Mouse (Mus musculus) hindbrain, embryonic 12.5 days (tissue): ENCODE measurements around the gene Cdkn1a. TPM values are rescaled to one million over a fixed set of nuclear protein-coding genes. Genes with fewer than 3 reads are reported as not detected.

Source experiments
- ATAC-seq: fragments of 200-750 bp; cut with Nextera tagmentation; 2 replicates; pipeline ENCODE4 v1.8.0; 2017; ENCODE audit warnings: moderate TSS enrichment; ENCODE audit not compliant: low FRiP score
- H3K27ac ChIP-seq: fragments of 300-500 bp; sonication (generic); 2 replicates; pipeline ENCODE4 v1.5.1; 2016; ENCODE audit warnings: mild to moderate bottlenecking
- H3K27me3 ChIP-seq: fragments of 300-500 bp; sonication (generic); 2 replicates; pipeline ENCODE4 v1.6.1; 2016; ENCODE audit warnings: mild to moderate bottlenecking
- H3K36me3 ChIP-seq: fragments of 300-500 bp; sonication (generic); 2 replicates; pipeline ENCODE4 v1.6.1; 2016; ENCODE audit warnings: mild to moderate bottlenecking
- H3K4me1 ChIP-seq: fragments of 300-500 bp; sonication (generic); 2 replicates; pipeline ENCODE4 v1.6.1; 2016
- H3K4me2 ChIP-seq: fragments of 300-500 bp; sonication (generic); replicated peaks from 2 replicates; pipeline ENCODE4 v1.6.1; 2016; ENCODE audit warnings: mild to moderate bottlenecking
- H3K4me3 ChIP-seq: fragments of 300-500 bp; sonication (generic); 2 replicates; pipeline ENCODE4 v1.5.1; 2016; ENCODE audit warnings: mild to moderate bottlenecking
- H3K9ac ChIP-seq: fragments of 300-500 bp; sonication (generic); 2 replicates; pipeline ENCODE4 v1.6.1; 2016; ENCODE audit warnings: mild to moderate bottlenecking, moderate library complexity
- H3K9me3 ChIP-seq: fragments of 300-500 bp; sonication (generic); replicated peaks from 2 replicates; pipeline ENCODE4 v1.6.1; 2016; ENCODE audit warnings: mild to moderate bottlenecking
- WGBS: fragments of 180-500 bp; shearing (Covaris S2); methylation state at CpG from one replicate; pipeline ENCODE4 v1.1.7; 2016; 5-methylcytosine and 5-hydroxymethylcytosine counted together
- polyA plus RNA-seq: library from polyadenylated mRNA; unstranded; fragments of >200 nt; fragmentation: Nextera tagmentation; extraction: Ambion mirVana; gene quantifications from 2 replicates; pipeline ENCODE4 v1.2.1, GENCODE M21; 2016

Gene Cdkn1a
- polyA plus RNA-seq, 1 experiment from 2014 or later: 39.0 TPM

DNA sequence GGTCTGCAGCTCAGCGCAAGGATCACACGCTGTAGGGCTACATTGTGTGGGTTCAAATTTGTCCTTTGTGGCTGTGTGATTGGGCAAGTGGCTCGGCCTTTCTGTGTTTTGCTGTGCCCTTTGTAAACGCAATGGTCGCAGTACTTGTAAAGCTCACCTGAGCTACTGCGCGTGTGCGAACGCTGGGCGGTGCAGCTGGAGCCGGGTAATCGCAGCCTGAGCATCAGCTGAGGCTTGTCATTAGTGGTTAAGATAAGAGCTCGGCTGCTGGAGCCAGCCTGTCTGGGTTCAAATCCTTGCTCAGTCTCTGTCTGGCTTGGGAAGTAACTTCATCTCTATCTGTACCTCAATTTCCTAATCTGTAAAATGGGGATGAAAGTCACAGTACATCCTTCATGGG, 16.7 kb upstream of the Cdkn1a start:
- H3K9ac ChIP-seq: no peak overlapping the region
- peaks cover 3% of the 10 kb centered on the region for H3K27me3 ChIP-seq
- no peaks in the 10 kb centered on the region for H3K36me3 ChIP-seq
- no peak overlapping the region for H3K27ac ChIP-seq
- no peak overlapping the region for H3K4me2 ChIP-seq
- no peaks in the 10 kb centered on the region for H3K9me3 ChIP-seq
- WGBS: 82% methylated on average over 13 of the region's 13 CpGs
- no peak for ATAC-seq
- H3K4me3 ChIP-seq: no peak overlapping the region
- H3K4me1 ChIP-seq: peaks cover 26% of the 10 kb centered on the region

DNA sequence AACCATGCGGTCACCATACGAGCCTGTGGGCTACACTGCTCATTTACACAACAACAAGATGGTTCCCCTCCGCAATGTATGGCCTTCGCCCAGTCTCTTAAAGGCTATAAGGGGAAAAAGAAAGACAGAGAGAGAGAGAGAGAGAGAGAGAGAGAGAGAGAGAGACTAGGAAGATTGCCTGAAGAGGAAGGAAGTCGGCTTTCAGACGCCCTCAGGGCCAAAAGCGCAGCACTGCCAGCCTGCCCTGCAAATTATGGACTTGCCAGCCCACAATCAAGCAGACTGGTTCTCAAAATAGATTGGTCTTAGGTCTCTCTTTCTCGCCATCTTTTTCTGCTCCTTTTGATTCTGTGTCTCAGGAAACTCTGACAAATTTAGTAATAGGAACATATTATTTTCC, 14.5 kb upstream of the Cdkn1a start:
- no peak for ATAC-seq
- Histone ChIP-seq H3K9me3 (no peaks in the 10 kb centered on the region), H3K36me3 (no peaks in the 10 kb centered on the region), H3K9ac (no peak overlapping the region), H3K27ac (no peak overlapping the region), H3K4me2 (no peak overlapping the region), H3K4me1 (peaks cover 32% of the 10 kb centered on the region), H3K27me3 (peaks cover 20% of the 10 kb centered on the region), H3K4me3 (no peak overlapping the region)
- WGBS: 83% methylated on average over 8 of the region's 8 CpGs

DNA sequence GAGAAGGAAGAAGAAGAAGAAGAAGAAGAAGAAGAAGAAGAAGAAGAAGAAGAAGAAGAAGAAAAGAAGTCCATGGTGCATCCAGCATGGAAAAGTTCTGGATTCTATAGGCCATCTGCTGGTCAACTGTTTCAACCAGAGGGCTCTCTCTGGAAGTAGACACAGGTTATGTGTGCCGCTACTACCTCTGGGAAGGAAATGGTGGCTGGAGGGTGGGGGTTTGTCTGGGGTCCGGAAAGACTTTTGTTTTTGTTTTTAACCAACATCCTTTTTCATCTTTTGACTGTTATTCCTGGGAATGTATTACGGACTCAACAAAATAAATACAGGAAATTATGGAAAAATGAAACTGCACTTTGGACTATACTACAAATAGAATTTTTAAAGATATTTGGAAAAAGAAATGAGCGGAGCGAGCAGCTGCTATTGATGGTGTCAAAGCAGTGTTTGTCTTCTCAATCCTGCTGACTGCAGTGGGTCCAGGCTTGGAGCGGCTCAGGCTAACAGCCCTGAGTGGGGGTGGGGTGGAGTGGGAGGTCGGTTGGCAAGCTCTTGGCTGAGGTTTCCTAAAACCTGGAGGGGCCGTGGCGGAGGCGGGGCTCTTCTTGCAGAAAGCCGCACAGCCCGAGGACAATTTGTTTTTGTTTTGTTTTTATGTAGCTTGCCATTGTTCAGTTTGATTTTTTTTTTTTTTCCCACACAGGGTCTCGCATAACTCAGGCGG, 12.8 kb upstream of the Cdkn1a start:
- peaks cover 34% of the 10 kb centered on the region for H3K27me3 ChIP-seq
- no peaks in the 10 kb centered on the region for H3K36me3 ChIP-seq
- H3K27ac ChIP-seq: no peak overlapping the region
- no peaks in the 10 kb centered on the region for H3K9me3 ChIP-seq
- WGBS: 21% methylated on average over 14 of the region's 14 CpGs
- peak overlapping the region; percentile 42 for H3K4me2 ChIP-seq
- no peak overlapping the region for H3K9ac ChIP-seq
- 0 out of 2 replicates have a peak overlapping the region, but pooled peaks have one; percentile 14 for H3K4me3 ChIP-seq
- no peak for ATAC-seq
- H3K4me1 ChIP-seq: peaks cover 31% of the 10 kb centered on the region

DNA sequence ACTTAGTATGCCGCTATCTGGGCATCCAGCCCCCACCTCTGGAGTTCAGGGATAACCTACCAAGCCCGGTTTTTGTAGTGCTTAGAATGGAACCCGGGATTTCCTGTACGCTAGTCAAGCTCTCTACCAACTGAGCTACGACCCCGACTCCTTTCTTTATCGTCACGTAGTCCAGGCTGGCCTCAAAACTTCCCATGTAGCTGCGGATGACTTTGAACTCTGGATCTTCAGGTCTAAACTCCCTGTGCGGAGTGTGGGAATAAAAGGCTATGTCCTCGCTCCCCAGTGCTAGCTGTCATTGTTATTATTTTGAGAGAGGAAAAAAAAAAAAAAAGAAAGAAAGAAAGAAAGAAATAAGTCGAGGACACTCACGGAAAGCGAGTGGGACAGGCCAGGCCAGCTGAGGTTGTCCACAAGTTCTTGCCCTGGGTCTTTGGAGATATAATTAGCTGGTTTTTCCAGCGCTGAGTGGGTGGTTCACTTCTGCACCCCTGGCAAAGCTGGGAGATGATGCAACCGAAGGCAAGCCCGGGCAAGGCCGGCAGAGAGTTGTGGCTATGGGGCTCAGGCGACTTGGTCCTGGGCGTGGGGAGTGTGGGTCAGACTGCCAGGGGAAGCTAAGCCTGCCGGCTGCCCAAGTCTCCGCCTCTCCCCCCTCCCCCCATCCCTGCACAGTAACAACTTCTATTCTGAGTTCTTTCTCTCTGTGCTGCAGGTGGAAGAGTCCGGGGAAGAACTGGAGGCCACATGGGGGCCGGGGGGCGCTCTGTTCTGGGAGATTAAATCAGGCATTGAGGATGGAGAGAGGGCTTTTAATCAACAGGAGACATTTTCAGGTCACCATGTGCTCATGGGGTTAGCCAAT, 12.0 kb upstream of the Cdkn1a start:
- no peak for ATAC-seq
- WGBS: 6% methylated on average over 25 of the region's 25 CpGs
- Histone ChIP-seq H3K9ac (no peak overlapping the region), H3K27ac (no peak overlapping the region), H3K4me3 (0 out of 2 replicates have a peak overlapping the region, but pooled peaks have one; percentile 14), H3K9me3 (no peaks in the 10 kb centered on the region), H3K27me3 (peaks cover 38% of the 10 kb centered on the region), H3K4me1 (peaks cover 27% of the 10 kb centered on the region), H3K36me3 (no peaks in the 10 kb centered on the region), H3K4me2 (peak overlapping the region; percentile 42)

DNA sequence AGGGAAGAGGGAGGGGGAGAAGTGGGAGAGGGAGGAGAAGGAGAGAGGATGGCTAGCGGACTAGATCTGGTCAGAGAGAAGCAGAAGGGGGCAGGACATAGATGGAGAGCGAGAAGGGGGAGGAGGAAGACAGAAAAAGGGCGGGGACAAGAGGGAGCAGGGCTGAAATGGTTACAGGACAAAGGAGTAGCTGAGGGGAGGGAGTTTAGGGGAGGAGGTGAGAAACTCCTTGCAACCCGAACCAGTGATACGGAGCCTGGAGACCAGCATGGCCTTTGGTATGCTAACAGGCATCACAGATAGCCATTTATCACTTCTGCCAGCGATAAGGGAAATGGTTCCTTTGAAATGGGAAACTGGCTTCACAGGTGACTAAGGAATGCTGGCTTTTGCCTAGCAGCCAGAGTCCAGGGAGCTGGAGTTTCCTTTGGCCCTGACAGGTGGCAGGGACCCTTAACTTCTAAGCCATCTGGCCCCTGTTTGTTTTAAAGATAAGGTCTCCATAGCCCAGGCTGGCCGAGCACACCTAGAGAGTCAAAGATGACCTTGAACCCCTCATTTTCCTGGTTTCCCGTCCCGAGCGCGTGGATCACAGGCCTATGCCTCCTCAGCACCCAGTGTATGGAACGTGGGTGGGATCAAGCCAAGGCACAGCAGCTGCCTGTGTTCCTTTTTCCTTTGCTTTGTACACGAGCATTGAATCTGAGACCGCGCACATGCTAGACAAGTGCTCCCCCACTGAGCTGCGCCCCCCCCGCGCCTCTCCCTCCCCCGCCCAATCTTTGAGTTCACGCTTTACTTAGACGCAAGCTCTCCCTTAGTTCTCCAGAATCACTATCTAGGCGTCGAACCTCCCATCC, 9.8 kb upstream of the Cdkn1a start:
- 2% methylated on average over 23 of the region's 23 CpGs for WGBS
- H3K9ac ChIP-seq: no peak overlapping the region

DNA sequence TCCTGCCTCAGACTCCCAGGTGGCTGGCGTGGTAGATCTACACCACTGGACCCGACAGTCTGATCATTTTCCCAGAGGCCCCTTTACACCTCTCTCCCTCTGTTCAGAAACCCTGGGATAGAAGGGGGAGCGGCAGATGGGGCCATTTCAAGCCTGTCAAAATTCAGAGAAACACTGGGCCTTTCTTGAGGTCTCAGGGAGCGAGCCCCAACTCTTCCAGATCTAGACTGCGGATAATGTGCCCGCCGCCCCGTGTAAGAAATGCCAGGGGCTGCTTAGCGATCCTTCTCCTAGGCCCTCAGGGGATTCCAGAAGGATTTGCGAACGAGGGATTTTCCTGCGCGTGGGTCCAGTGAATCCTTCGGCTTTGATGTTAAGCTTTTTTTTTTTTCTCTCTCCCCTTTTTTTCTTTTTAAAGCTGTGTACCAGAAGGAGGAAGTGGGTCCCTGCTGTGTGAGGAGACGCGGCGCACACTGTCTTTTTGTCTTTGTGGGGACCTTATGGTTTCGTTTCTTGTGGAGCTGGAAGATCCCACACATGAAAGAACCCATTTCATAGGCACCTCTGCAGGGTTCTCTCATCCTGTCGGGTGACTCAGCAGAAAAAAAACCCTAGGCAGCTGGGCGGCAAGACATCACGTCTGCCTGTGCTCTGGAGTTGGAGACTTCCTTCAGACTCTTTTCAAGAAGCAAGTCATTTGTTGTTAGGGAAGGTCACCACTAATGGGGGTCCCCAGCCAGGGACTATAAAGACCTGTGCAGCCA, 9.0 kb upstream of the Cdkn1a start:
- no peak overlapping the region for H3K27ac ChIP-seq
- H3K4me2 ChIP-seq: peak overlapping the region; percentile 30
- ATAC-seq: no peak
- WGBS: 3% methylated on average over 21 of the region's 21 CpGs
- H3K36me3 ChIP-seq: no peaks in the 10 kb centered on the region
- no peaks in the 10 kb centered on the region for H3K9me3 ChIP-seq
- peaks cover 39% of the 10 kb centered on the region for H3K27me3 ChIP-seq
- H3K4me3 ChIP-seq: 0 out of 2 replicates have a peak overlapping the region, but pooled peaks have one; percentile 1
- H3K9ac ChIP-seq: peak overlapping the region; percentile 19; the same call in 1 of the 2 replicates
- peaks cover 27% of the 10 kb centered on the region for H3K4me1 ChIP-seq

More for the DNA sequence above, 9.8 kb upstream of the Cdkn1a start:
- Histone ChIP-seq H3K4me2 (peak overlapping the region; percentile 30), H3K27ac (no peak overlapping the region), H3K27me3 (peaks cover 39% of the 10 kb centered on the region), H3K9me3 (no peaks in the 10 kb centered on the region), H3K36me3 (no peaks in the 10 kb centered on the region), H3K4me3 (no peak overlapping the region), H3K4me1 (peaks cover 27% of the 10 kb centered on the region)
- ATAC-seq: 0 out of 2 replicates have a peak, but pooled peaks have one; percentile 19

DNA sequence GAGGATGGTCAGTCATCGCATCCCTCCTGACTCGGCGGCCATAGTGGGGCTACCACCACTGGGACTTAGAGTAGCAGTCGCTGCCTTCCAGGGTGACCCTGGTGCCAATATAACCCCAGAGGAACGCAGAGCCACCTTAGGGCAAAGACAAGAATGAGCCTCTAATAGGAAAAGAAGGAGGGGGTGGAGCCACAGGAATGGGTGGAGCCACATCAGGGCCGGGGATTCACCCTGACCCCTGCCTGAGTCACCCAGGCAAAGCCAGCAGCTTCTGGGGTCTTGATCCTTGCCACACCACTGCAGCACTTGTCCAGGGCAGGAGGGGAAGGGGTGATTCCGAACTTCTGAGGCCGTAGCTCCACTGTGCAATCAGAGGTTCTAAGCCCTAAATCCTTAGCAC, 7.2 kb upstream of the Cdkn1a start:
- H3K27me3 ChIP-seq: peaks cover 39% of the 10 kb centered on the region
- no peak overlapping the region for H3K4me3 ChIP-seq
- H3K9me3 ChIP-seq: no peaks in the 10 kb centered on the region
- H3K9ac ChIP-seq: no peak overlapping the region
- H3K4me1 ChIP-seq: peaks cover 22% of the 10 kb centered on the region
- WGBS: 92% methylated on average over 8 of the region's 8 CpGs
- no peak for ATAC-seq
- H3K4me2 ChIP-seq: no peak overlapping the region
- H3K27ac ChIP-seq: no peak overlapping the region
- H3K36me3 ChIP-seq: no peaks in the 10 kb centered on the region

DNA sequence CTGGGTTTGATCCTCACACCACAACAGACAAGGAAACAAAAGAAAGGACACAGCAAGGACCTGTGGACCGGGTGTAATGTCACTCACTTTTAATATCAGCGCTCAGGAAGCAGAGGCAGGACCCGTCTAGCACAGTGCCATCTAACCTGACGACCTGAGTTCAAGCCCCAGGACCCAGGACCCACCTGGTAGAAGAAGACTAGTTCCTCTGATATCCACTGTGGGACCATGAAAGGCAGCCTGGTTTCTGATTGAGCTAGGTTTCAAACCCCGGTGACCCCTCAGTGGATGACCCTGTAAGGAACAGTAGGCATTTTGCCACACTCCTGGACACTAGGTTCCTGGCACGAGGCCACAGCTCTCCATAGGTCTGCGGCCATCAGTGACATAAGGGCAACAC, 6.1 kb upstream of the Cdkn1a start:
- Histone ChIP-seq H3K27me3 (peaks cover 32% of the 10 kb centered on the region), H3K4me2 (no peak overlapping the region), H3K36me3 (no peaks in the 10 kb centered on the region), H3K4me1 (peaks cover 17% of the 10 kb centered on the region), H3K27ac (no peak overlapping the region), H3K4me3 (no peak overlapping the region), H3K9me3 (no peaks in the 10 kb centered on the region), H3K9ac (no peak overlapping the region)
- 93% methylated on average over 7 of the region's 7 CpGs for WGBS
- no peak for ATAC-seq

DNA sequence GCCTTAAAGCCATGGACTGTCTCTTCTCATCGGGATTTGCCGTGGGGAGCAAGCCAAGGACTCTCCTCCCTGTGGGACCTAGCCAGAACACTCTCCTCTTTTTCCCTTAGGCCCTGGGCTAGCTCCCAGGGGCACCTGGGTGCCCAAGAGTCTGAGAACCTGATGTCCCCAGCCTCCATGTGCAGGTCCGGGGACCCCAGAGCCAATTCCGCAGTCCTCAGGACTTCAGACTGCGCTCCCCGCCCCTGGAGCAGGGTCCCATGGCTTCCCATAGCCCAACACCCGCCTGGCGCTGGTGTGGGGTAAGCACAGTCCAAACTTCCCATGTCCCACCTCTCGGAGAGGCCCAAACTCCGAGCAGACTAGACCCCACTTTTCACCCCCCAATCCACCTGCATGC, 5.5 kb upstream of the Cdkn1a start:
- Histone ChIP-seq H3K9me3 (no peaks in the 10 kb centered on the region), H3K4me2 (no peak overlapping the region), H3K9ac (no peak overlapping the region), H3K4me3 (no peak overlapping the region), H3K27me3 (peaks cover 28% of the 10 kb centered on the region), H3K27ac (no peak overlapping the region), H3K4me1 (peaks cover 17% of the 10 kb centered on the region), H3K36me3 (no peaks in the 10 kb centered on the region)
- WGBS: 85% methylated on average over 10 of the region's 10 CpGs
- ATAC-seq: no peak

DNA sequence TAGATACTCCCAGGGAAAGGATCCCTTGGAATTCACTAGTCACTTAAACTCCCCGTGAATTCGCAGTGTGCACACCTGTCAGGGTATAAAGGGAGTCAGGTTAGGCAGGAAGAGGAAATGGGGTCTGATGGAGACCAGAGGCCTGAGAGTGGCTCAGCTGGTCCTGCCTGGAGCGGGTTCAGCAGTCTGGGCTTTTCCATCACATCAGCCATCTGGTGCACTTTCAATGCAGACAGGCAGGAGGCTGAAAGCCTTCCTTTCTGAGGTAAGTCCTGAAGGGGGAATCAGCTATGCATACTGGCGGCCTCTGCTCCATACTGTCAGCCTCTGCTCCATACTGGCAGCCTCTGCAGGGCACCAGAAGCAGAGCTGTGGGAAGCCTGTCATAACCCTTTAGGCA, 3.9 kb upstream of the Cdkn1a start:
- WGBS: 65% methylated on average over 4 of the region's 4 CpGs
- H3K9me3 ChIP-seq: no peaks in the 10 kb centered on the region
- H3K4me2 ChIP-seq: no peak overlapping the region
- no peaks in the 10 kb centered on the region for H3K36me3 ChIP-seq
- H3K4me3 ChIP-seq: no peak overlapping the region
- peaks cover 17% of the 10 kb centered on the region for H3K27me3 ChIP-seq
- peak overlapping the region; percentile 23; the same call in 1 of the 2 replicates for H3K27ac ChIP-seq
- no peak for ATAC-seq
- H3K4me1 ChIP-seq: peaks cover 4% of the 10 kb centered on the region
- H3K9ac ChIP-seq: no peak overlapping the region

DNA sequence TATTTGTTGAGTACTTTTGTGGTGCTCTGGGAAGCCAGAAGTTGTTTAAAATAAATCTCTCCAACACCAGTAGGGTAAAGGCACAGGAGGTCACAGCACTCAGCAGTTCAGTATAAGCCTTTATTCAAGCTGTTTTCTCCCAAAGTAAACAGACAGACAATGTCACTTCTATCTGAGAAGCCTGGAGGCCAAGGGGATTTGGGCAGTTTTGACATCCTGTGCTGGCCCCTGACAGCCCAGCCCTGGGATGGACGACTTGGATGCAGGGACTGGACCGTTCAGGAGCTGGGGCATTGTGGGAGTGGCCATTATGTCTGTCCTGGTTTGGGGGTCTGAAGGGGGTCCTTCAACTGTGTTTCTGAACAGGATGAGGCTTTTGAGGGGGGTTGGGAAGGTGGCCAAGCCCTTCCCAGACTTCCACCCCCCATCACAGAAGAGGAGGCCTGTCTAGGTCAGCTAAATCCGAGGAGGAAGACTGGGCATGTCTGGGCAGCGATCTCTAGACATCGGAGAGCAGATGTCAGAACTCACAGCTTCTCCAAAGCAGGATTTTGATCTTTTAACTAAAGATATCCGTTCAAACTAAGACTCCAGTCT, 670 bp downstream of the Cdkn1a start:
- Histone ChIP-seq H3K4me2 (no peak overlapping the region), H3K4me1 (peaks cover 19% of the 10 kb centered on the region), H3K9ac (no peak overlapping the region), H3K36me3 (no peaks in the 10 kb centered on the region), H3K9me3 (no peaks in the 10 kb centered on the region), H3K4me3 (no peak overlapping the region), H3K27me3 (peaks cover 39% of the 10 kb centered on the region), H3K27ac (no peak overlapping the region)
- WGBS: 52% methylated on average over 6 of the region's 6 CpGs
- ATAC-seq: no peak
